Mouse (Mus musculus): Measurements from ENCODE around the gene Dazap1. TPM values are rescaled to one million over a fixed set of nuclear protein-coding genes. Genes with fewer than 3 reads are reported as not detected.
"Not testable (repeated sequence)": the region's sequence is repeated elsewhere in the genome, so short reads cannot be mapped to it uniquely, and the experiment has no call there.

The Dazap1 gene
- 10 to 100 TPM; 67.8 to 81.0 TPM for total RNA-seq (2021)
- long read RNA-seq, experiment 1, transcript Dazap1-203 (12 exons, 2,081 nt) = major isoform, 23 of 38 reads
- long read RNA-seq, experiment 1, partial matches to known transcripts = 5 of 38 reads
- long read RNA-seq, experiment 1, other reads (novel, unspliced or antisense) = 6 of 38 reads
- long read RNA-seq, experiment 2, transcript Dazap1-203 (12 exons, 2,081 nt) = major isoform, 19 of 40 reads
- long read RNA-seq, experiment 2, partial matches to known transcripts = 2 of 40 reads
- long read RNA-seq, experiment 2, other reads (novel, unspliced or antisense) = 14 of 40 reads

GRCm38 (mm10) chr10:80260642-80261584 lies at the start of gene Dazap1, which contains the start of gene Gamt:
TSS of gene Dazap1 (plus strand) at chr10:80261486.
TSS of gene Gamt (minus strand) at chr10:80261012.
- peak; percentile 99 for DNase-seq

GRCm38 (mm10) chr10:80211547-80212103 lies 49.7 kb upstream of the Dazap1 start:
- DNase-seq = not testable (repeated sequence)

GRCm38 (mm10) chr10:80215048-80215772 lies 46.1 kb upstream of the Dazap1 start:
- DNase-seq = no peak

GRCm38 (mm10) chr10:80220676-80221075 lies 40.6 kb upstream of the Dazap1 start:
- DNase-seq = no peak

- DNase-seq = not testable (repeated sequence)
Observed at GRCm38 (mm10) chr10:80223137-80223536, 38.1 kb upstream of the Dazap1 start.

GRCm38 (mm10) chr10:80226071-80226415 lies 35.2 kb upstream of the Dazap1 start:
- DNase-seq = no peak

GRCm38 (mm10) chr10:80226416-80227165 lies 34.7 kb upstream of the Dazap1 start, which contains the start of gene Mum1:
TSS of gene Mum1 (plus strand) at chr10:80226434.
- DNase-seq = peak; percentile 98

GRCm38 (mm10) chr10:80227166-80227539 lies 34.1 kb upstream of the Dazap1 start:
- DNase-seq = no peak

- DNase-seq = no peak
Observed at GRCm38 (mm10) chr10:80227877-80228775, 33.2 kb upstream of the Dazap1 start.

GRCm38 (mm10) chr10:80236145-80236825 lies 25.0 kb upstream of the Dazap1 start:
- DNase-seq = no peak

- DNase-seq = no peak
Observed at GRCm38 (mm10) chr10:80237020-80237419, 24.3 kb upstream of the Dazap1 start.

- DNase-seq = no peak
Observed at GRCm38 (mm10) chr10:80238306-80238705, 23.0 kb upstream of the Dazap1 start.

- no peak for DNase-seq
Observed at GRCm38 (mm10) chr10:80239791-80240190, 21.5 kb upstream of the Dazap1 start.

GRCm38 (mm10) chr10:80242088-80242487 lies 19.2 kb upstream of the Dazap1 start:
- no peak for DNase-seq

GRCm38 (mm10) chr10:80242607-80243006 lies 18.7 kb upstream of the Dazap1 start:
- no peak for DNase-seq

GRCm38 (mm10) chr10:80244791-80245399 lies 16.4 kb upstream of the Dazap1 start:
- no peak for DNase-seq

- peak; percentile 79 for DNase-seq
Observed at GRCm38 (mm10) chr10:80245600-80245999, 15.7 kb upstream of the Dazap1 start.

GRCm38 (mm10) chr10:80247849-80248248 lies 13.4 kb upstream of the Dazap1 start:
- no peak for DNase-seq

- not testable (repeated sequence) for DNase-seq
Observed at GRCm38 (mm10) chr10:80248437-80248836, 12.8 kb upstream of the Dazap1 start.
